Mouse (Mus musculus): ENCODE results near the gene 0610010K14Rik.

GRCm38 (mm10) chr11:70218039-70218438 lies 19.7 kb downstream of the 0610010K14Rik start:
- TF ChIP-seq CTCF (IDR thresholded peaks at IDR 0.05; ENCODE audit: low read depth, low read length) (no peak), EP300 (IDR thresholded peaks at IDR 0.05; ENCODE audit: insufficient read depth, low read depth, low read length) (no peak)

All from ES-Bruce4 (cell line).